Mouse (Mus musculus): ENCODE data around the gene Ipmk.

The Ipmk gene

GRCm38 (mm10) chr10:71347509-71347949 is at the start of gene Ipmk:
Ipmk (plus strand) TSS chr10:71347763.
- DNase-seq (ENCODE audit: low spot score), result peak; percentile 99

- no peak for DNase-seq (ENCODE audit: low spot score)
These were observed 47.4 kb upstream of the Ipmk start for GRCm38 (mm10) chr10:71300161-71300560.

- no peak for DNase-seq (ENCODE audit: low spot score)
These were observed 45.1 kb upstream of the Ipmk start for GRCm38 (mm10) chr10:71302490-71302889.

- no peak for DNase-seq (ENCODE audit: low spot score)
These were observed 41.4 kb upstream of the Ipmk start for GRCm38 (mm10) chr10:71306190-71306589.

- DNase-seq (ENCODE audit: low spot score), result no peak
These were observed 40.8 kb upstream of the Ipmk start for GRCm38 (mm10) chr10:71306759-71307158.

- DNase-seq (ENCODE audit: low spot score), result no peak
These were observed 39.4 kb upstream of the Ipmk start for GRCm38 (mm10) chr10:71308199-71308598.

GRCm38 (mm10) chr10:71310288-71310687 is 37.3 kb upstream of the Ipmk start:
- no peak for DNase-seq (ENCODE audit: low spot score)

GRCm38 (mm10) chr10:71314596-71314995 is 33.0 kb upstream of the Ipmk start:
- DNase-seq (ENCODE audit: low spot score), result no peak

GRCm38 (mm10) chr10:71316056-71316455 is 31.5 kb upstream of the Ipmk start:
- DNase-seq (ENCODE audit: low spot score), result no peak

GRCm38 (mm10) chr10:71316497-71316896 is 31.1 kb upstream of the Ipmk start:
- no peak for DNase-seq (ENCODE audit: low spot score)

GRCm38 (mm10) chr10:71323669-71324068 is 23.9 kb upstream of the Ipmk start:
- DNase-seq (ENCODE audit: low spot score), result no peak

- DNase-seq (ENCODE audit: low spot score), result no peak
These were observed 21.4 kb upstream of the Ipmk start for GRCm38 (mm10) chr10:71326123-71326522.

- DNase-seq (ENCODE audit: low spot score), result peak; percentile 77
These were observed 20.8 kb upstream of the Ipmk start for GRCm38 (mm10) chr10:71326789-71327188.

GRCm38 (mm10) chr10:71327386-71327785 is 20.2 kb upstream of the Ipmk start:
- no peak for DNase-seq (ENCODE audit: low spot score)

- DNase-seq (ENCODE audit: low spot score), result no peak
These were observed 19.2 kb upstream of the Ipmk start for GRCm38 (mm10) chr10:71328382-71328781.

GRCm38 (mm10) chr10:71328870-71329269 is 18.7 kb upstream of the Ipmk start:
- no peak for DNase-seq (ENCODE audit: low spot score)

GRCm38 (mm10) chr10:71329295-71329694 is 18.3 kb upstream of the Ipmk start:
- no peak for DNase-seq (ENCODE audit: low spot score)

- DNase-seq (ENCODE audit: low spot score), result no peak
These were observed 17.5 kb upstream of the Ipmk start for GRCm38 (mm10) chr10:71330070-71330469.

GRCm38 (mm10) chr10:71331908-71332307 is 15.7 kb upstream of the Ipmk start:
- DNase-seq (ENCODE audit: low spot score), result no peak

- DNase-seq (ENCODE audit: low spot score), result no peak
These were observed 15.2 kb upstream of the Ipmk start for GRCm38 (mm10) chr10:71332376-71332775.

- no peak for DNase-seq (ENCODE audit: low spot score)
These were observed 14.7 kb upstream of the Ipmk start for GRCm38 (mm10) chr10:71332859-71333258.

GRCm38 (mm10) chr10:71337733-71338132 is 9.8 kb upstream of the Ipmk start:
- DNase-seq (ENCODE audit: low spot score), result no peak

GRCm38 (mm10) chr10:71338156-71338905 is 9.2 kb upstream of the Ipmk start:
- DNase-seq (ENCODE audit: low spot score), result no peak

GRCm38 (mm10) chr10:71339463-71339862 is 8.1 kb upstream of the Ipmk start:
- no peak for DNase-seq (ENCODE audit: low spot score)

Data from testis, postnatal 10 days (tissue).